Mouse (Mus musculus): ENCODE measurements around the gene St13. TPM values are rescaled to one million over a fixed set of nuclear protein-coding genes. Genes with fewer than 3 reads are reported as not detected.

Gene St13
- polyA plus RNA-seq, 1 experiment from 2014 or later = 59.2 TPM

GRCm38 (mm10) chr15:81378845-81379244 lies 21.0 kb downstream of the St13 start:
- Histone ChIP-seq H3K36me3 (ENCODE audit: control insufficient read depth, insufficient read depth) (peaks cover 11% of the 10 kb centered on the region), H3K9ac (ENCODE audit: low read depth, low read length) (no peak overlapping the region), H3K27ac (ENCODE audit: low read length) (no peak overlapping the region), H3K9me3 (replicated peaks; ENCODE audit: control insufficient read depth, low read length) (no peaks in the 10 kb centered on the region), H3K4me2 (ENCODE audit: low read depth, low read length) (no peak overlapping the region), H3K4me3 (ENCODE audit: low read depth, low read length) (no peak overlapping the region), H3K27me3 (ENCODE audit: control insufficient read depth, insufficient read depth, low read depth, low read length) (no peaks in the 10 kb centered on the region), H3K4me1 (ENCODE audit: control insufficient read depth, low read depth, low read length) (no peaks in the 10 kb centered on the region)
- ATAC-seq (ENCODE audit: low read depth) = no peak
- WGBS (ENCODE audit: insufficient replicate concordance) = 62% methylated on average over 2 of the region's 2 CpGs

GRCm38 (mm10) chr15:81374621-81375020 lies 25.3 kb downstream of the St13 start:
- Histone ChIP-seq H3K4me1 (ENCODE audit: control insufficient read depth, low read depth, low read length) (no peaks in the 10 kb centered on the region), H3K9ac (ENCODE audit: low read depth, low read length) (no peak overlapping the region), H3K4me2 (ENCODE audit: low read depth, low read length) (no peak overlapping the region), H3K36me3 (ENCODE audit: control insufficient read depth, insufficient read depth) (peaks cover 13% of the 10 kb centered on the region), H3K9me3 (replicated peaks; ENCODE audit: control insufficient read depth, low read length) (no peaks in the 10 kb centered on the region), H3K27ac (ENCODE audit: low read length) (no peak overlapping the region), H3K27me3 (ENCODE audit: control insufficient read depth, insufficient read depth, low read depth, low read length) (no peaks in the 10 kb centered on the region), H3K4me3 (ENCODE audit: low read depth, low read length) (no peak overlapping the region)
- 80% methylated on average over 11 of the region's 11 CpGs for WGBS (ENCODE audit: insufficient replicate concordance)
- no peak for ATAC-seq (ENCODE audit: low read depth)

- H3K9ac ChIP-seq (ENCODE audit: low read depth, low read length) = no peak overlapping the region
- peaks cover 13% of the 10 kb centered on the region for H3K36me3 ChIP-seq (ENCODE audit: control insufficient read depth, insufficient read depth)
- no peak overlapping the region for H3K4me3 ChIP-seq (ENCODE audit: low read depth, low read length)
- WGBS (ENCODE audit: insufficient replicate concordance) = 88% methylated on average over 1 of the region's 1 CpGs
- H3K4me2 ChIP-seq (ENCODE audit: low read depth, low read length) = no peak overlapping the region
- H3K4me1 ChIP-seq (ENCODE audit: control insufficient read depth, low read depth, low read length) = no peaks in the 10 kb centered on the region; the same call in 1 of the 2 replicates
- no peak for ATAC-seq (ENCODE audit: low read depth)
- no peaks in the 10 kb centered on the region for H3K9me3 ChIP-seq (replicated peaks; ENCODE audit: control insufficient read depth, low read length)
- H3K27me3 ChIP-seq (ENCODE audit: control insufficient read depth, insufficient read depth, low read depth, low read length) = no peaks in the 10 kb centered on the region
- no peak overlapping the region for H3K27ac ChIP-seq (ENCODE audit: low read length)
Measured at GRCm38 (mm10) chr15:81370356-81370755, 29.5 kb downstream of the St13 start.

- H3K4me1 ChIP-seq (ENCODE audit: control insufficient read depth, low read depth, low read length) = no peaks in the 10 kb centered on the region; the same call in 1 of the 2 replicates
- H3K9ac ChIP-seq (ENCODE audit: low read depth, low read length) = no peak overlapping the region
- no peak for ATAC-seq (ENCODE audit: low read depth)
- H3K27ac ChIP-seq (ENCODE audit: low read length) = no peak overlapping the region
- H3K27me3 ChIP-seq (ENCODE audit: control insufficient read depth, insufficient read depth, low read depth, low read length) = no peaks in the 10 kb centered on the region
- no peak overlapping the region for H3K4me3 ChIP-seq (ENCODE audit: low read depth, low read length)
- H3K9me3 ChIP-seq (replicated peaks; ENCODE audit: control insufficient read depth, low read length) = no peaks in the 10 kb centered on the region
- H3K4me2 ChIP-seq (ENCODE audit: low read depth, low read length) = no peak overlapping the region
- 62% methylated on average over 1 of the region's 1 CpGs for WGBS (ENCODE audit: insufficient replicate concordance)
- peaks cover 11% of the 10 kb centered on the region; the same call in 1 of the 2 replicates for H3K36me3 ChIP-seq (ENCODE audit: control insufficient read depth, insufficient read depth)
Measured at GRCm38 (mm10) chr15:81368601-81369000, 31.3 kb downstream of the St13 start.

GRCm38 (mm10) chr15:81366241-81366640 lies 33.6 kb downstream of the St13 start:
- H3K27ac ChIP-seq (ENCODE audit: low read length) = no peak overlapping the region
- H3K4me1 ChIP-seq (ENCODE audit: control insufficient read depth, low read depth, low read length) = peaks cover 14% of the 10 kb centered on the region
- H3K9me3 ChIP-seq (replicated peaks; ENCODE audit: control insufficient read depth, low read length) = no peaks in the 10 kb centered on the region
- H3K4me3 ChIP-seq (ENCODE audit: low read depth, low read length) = no peak overlapping the region
- 64% methylated on average over 4 of the region's 4 CpGs for WGBS (ENCODE audit: insufficient replicate concordance)
- no peak overlapping the region for H3K9ac ChIP-seq (ENCODE audit: low read depth, low read length)
- H3K36me3 ChIP-seq (ENCODE audit: control insufficient read depth, insufficient read depth) = peaks cover 8% of the 10 kb centered on the region; the same call in 1 of the 2 replicates
- no peaks in the 10 kb centered on the region for H3K27me3 ChIP-seq (ENCODE audit: control insufficient read depth, insufficient read depth, low read depth, low read length)
- no peak for ATAC-seq (ENCODE audit: low read depth)
- H3K4me2 ChIP-seq (ENCODE audit: low read depth, low read length) = no peak overlapping the region

- H3K27ac ChIP-seq (ENCODE audit: low read length) = 0 out of 2 replicates have a peak overlapping the region, but pooled peaks have one; percentile 22
- no peak for ATAC-seq (ENCODE audit: low read depth)
- no peak overlapping the region for H3K4me3 ChIP-seq (ENCODE audit: low read depth, low read length)
Measured at GRCm38 (mm10) chr15:81365246-81365645, 34.6 kb downstream of the St13 start.

GRCm38 (mm10) chr15:81364271-81364670 lies 35.6 kb downstream of the St13 start:
- Histone ChIP-seq H3K36me3 (ENCODE audit: control insufficient read depth, insufficient read depth) (peaks cover 3% of the 10 kb centered on the region; the same call in 1 of the 2 replicates), H3K4me3 (ENCODE audit: low read depth, low read length) (no peak overlapping the region), H3K4me2 (ENCODE audit: low read depth, low read length) (no peak overlapping the region), H3K4me1 (ENCODE audit: control insufficient read depth, low read depth, low read length) (peaks cover 27% of the 10 kb centered on the region), H3K27ac (ENCODE audit: low read length) (no peak overlapping the region; the same call in 1 of the 2 replicates), H3K9ac (ENCODE audit: low read depth, low read length) (no peak overlapping the region), H3K27me3 (ENCODE audit: control insufficient read depth, insufficient read depth, low read depth, low read length) (no peaks in the 10 kb centered on the region), H3K9me3 (replicated peaks; ENCODE audit: control insufficient read depth, low read length) (no peaks in the 10 kb centered on the region)
- WGBS (ENCODE audit: insufficient replicate concordance) = 71% methylated on average over 1 of the region's 1 CpGs
- no peak for ATAC-seq (ENCODE audit: low read depth)

More at GRCm38 (mm10) chr15:81365246-81365645, 34.6 kb downstream of the St13 start:
- no peaks in the 10 kb centered on the region for H3K9me3 ChIP-seq (replicated peaks; ENCODE audit: control insufficient read depth, low read length)
- peaks cover 4% of the 10 kb centered on the region; the same call in 1 of the 2 replicates for H3K36me3 ChIP-seq (ENCODE audit: control insufficient read depth, insufficient read depth)
- H3K27me3 ChIP-seq (ENCODE audit: control insufficient read depth, insufficient read depth, low read depth, low read length) = no peaks in the 10 kb centered on the region
- no peak overlapping the region for H3K4me2 ChIP-seq (ENCODE audit: low read depth, low read length)
- 57% methylated on average over 8 of the region's 8 CpGs for WGBS (ENCODE audit: insufficient replicate concordance)
- peaks cover 19% of the 10 kb centered on the region for H3K4me1 ChIP-seq (ENCODE audit: control insufficient read depth, low read depth, low read length)
- no peak overlapping the region for H3K9ac ChIP-seq (ENCODE audit: low read depth, low read length)

- no peak for ATAC-seq (ENCODE audit: low read depth)
- no peak overlapping the region for H3K9ac ChIP-seq (ENCODE audit: low read depth, low read length)
- H3K27me3 ChIP-seq (ENCODE audit: control insufficient read depth, insufficient read depth, low read depth, low read length) = no peaks in the 10 kb centered on the region
- peaks cover 3% of the 10 kb centered on the region; the same call in 1 of the 2 replicates for H3K36me3 ChIP-seq (ENCODE audit: control insufficient read depth, insufficient read depth)
- H3K9me3 ChIP-seq (replicated peaks; ENCODE audit: control insufficient read depth, low read length) = no peaks in the 10 kb centered on the region
- no peak overlapping the region for H3K4me2 ChIP-seq (ENCODE audit: low read depth, low read length)
- no peak overlapping the region for H3K4me3 ChIP-seq (ENCODE audit: low read depth, low read length)
- peaks cover 36% of the 10 kb centered on the region for H3K4me1 ChIP-seq (ENCODE audit: control insufficient read depth, low read depth, low read length)
- H3K27ac ChIP-seq (ENCODE audit: low read length) = peak overlapping the region; percentile 45; the same call in 1 of the 2 replicates
- WGBS (ENCODE audit: insufficient replicate concordance) = 71% methylated on average over 1 of the region's 1 CpGs
Measured at GRCm38 (mm10) chr15:81362501-81362900, 37.4 kb downstream of the St13 start.

- 8% methylated on average over 10 of the region's 10 CpGs for WGBS (ENCODE audit: insufficient replicate concordance)
- no peaks in the 10 kb centered on the region for H3K9me3 ChIP-seq (replicated peaks; ENCODE audit: control insufficient read depth, low read length)
- H3K27me3 ChIP-seq (ENCODE audit: control insufficient read depth, insufficient read depth, low read depth, low read length) = no peaks in the 10 kb centered on the region
- H3K27ac ChIP-seq (ENCODE audit: low read length) = peak overlapping the region; percentile 88
- peaks cover 38% of the 10 kb centered on the region for H3K4me1 ChIP-seq (ENCODE audit: control insufficient read depth, low read depth, low read length)
- peak overlapping the region; percentile 82 for H3K4me3 ChIP-seq (ENCODE audit: low read depth, low read length)
- H3K9ac ChIP-seq (ENCODE audit: low read depth, low read length) = no peak overlapping the region
- peak; percentile 5; the same call in 1 of the 2 replicates for ATAC-seq (ENCODE audit: low read depth)
- H3K4me2 ChIP-seq (ENCODE audit: low read depth, low read length) = peak overlapping the region; percentile 80
- peaks cover 3% of the 10 kb centered on the region; the same call in 1 of the 2 replicates for H3K36me3 ChIP-seq (ENCODE audit: control insufficient read depth, insufficient read depth)
Measured at GRCm38 (mm10) chr15:81361417-81362015, 38.4 kb downstream of the St13 start.
